Mouse (Mus musculus) kidney, embryonic 14.5 days (tissue): ENCODE results near the gene Tmem18. TPM values are rescaled to one million over a fixed set of nuclear protein-coding genes. Genes with fewer than 3 reads are reported as not detected.

Experiments used
- ATAC-seq: fragments of 200-750 bp; cut with Nextera tagmentation; 2 replicates; pipeline ENCODE4 v1.8.0; 2017; ENCODE audit warnings: moderate number of reproducible peaks, mild to moderate bottlenecking, moderate TSS enrichment, moderate library complexity; ENCODE audit not compliant: low FRiP score, low TSS enrichment
- H3K27ac ChIP-seq: fragments of 300-500 bp; sonication (generic); 2 replicates; pipeline ENCODE4 v1.5.1; 2014; ENCODE audit warnings: low read depth, mild to moderate bottlenecking, low read length, moderate library complexity, mixed read lengths
- H3K27me3 ChIP-seq: fragments of 300-500 bp; sonication (generic); 2 replicates; pipeline ENCODE4 v1.6.1; 2014; ENCODE audit warnings: mild to moderate bottlenecking, low read length; ENCODE audit not compliant: control insufficient read depth, insufficient read depth
- H3K36me3 ChIP-seq: fragments of 300-500 bp; sonication (generic); 2 replicates; pipeline ENCODE4 v1.6.1; 2014; ENCODE audit warnings: low read length, mixed read lengths; ENCODE audit not compliant: control insufficient read depth, insufficient read depth
- H3K4me1 ChIP-seq: fragments of 300-500 bp; sonication (generic); 2 replicates; pipeline ENCODE4 v1.6.1; 2014; ENCODE audit warnings: low read length, mixed read lengths; ENCODE audit not compliant: control insufficient read depth, insufficient read depth
- H3K4me2 ChIP-seq: fragments of 300-500 bp; sonication (generic); replicated peaks from 2 replicates; pipeline ENCODE4 v1.6.1; 2014; ENCODE audit warnings: low read depth, mild to moderate bottlenecking, low read length
- H3K4me3 ChIP-seq: fragments of 300-500 bp; sonication (generic); 2 replicates; pipeline ENCODE4 v1.5.1; 2014; ENCODE audit warnings: mild to moderate bottlenecking, low read length
- H3K9ac ChIP-seq: fragments of 300-500 bp; sonication (generic); 2 replicates; pipeline ENCODE4 v1.6.1; 2014; ENCODE audit warnings: low read depth, mild to moderate bottlenecking, low read length, moderate library complexity
- H3K9me3 ChIP-seq: fragments of 300-500 bp; sonication (generic); 2 replicates; pipeline ENCODE4 v1.6.1; 2016; ENCODE audit warnings: low read length; ENCODE audit not compliant: control insufficient read depth
- whole genome bisulfite sequencing: fragments of 180-500 bp; shearing (Covaris S2); extraction: QIAGEN DNeasy Blood & Tissue Kit; methylation state at CpG from one replicate; pipeline ENCODE4 v1.1.7; 2014; 5-methylcytosine and 5-hydroxymethylcytosine counted together
- polyA plus RNA-seq: library from polyadenylated mRNA; unstranded; fragments of >200 nt; fragmentation: Nextera tagmentation; extraction: Ambion mirVana; gene quantifications from 2 replicates; pipeline ENCODE4 v1.2.1, GENCODE M21; 2014

Gene Tmem18
- polyA plus RNA-seq, result 17.5 and 27.8 TPM in 2 replicates

DNA sequence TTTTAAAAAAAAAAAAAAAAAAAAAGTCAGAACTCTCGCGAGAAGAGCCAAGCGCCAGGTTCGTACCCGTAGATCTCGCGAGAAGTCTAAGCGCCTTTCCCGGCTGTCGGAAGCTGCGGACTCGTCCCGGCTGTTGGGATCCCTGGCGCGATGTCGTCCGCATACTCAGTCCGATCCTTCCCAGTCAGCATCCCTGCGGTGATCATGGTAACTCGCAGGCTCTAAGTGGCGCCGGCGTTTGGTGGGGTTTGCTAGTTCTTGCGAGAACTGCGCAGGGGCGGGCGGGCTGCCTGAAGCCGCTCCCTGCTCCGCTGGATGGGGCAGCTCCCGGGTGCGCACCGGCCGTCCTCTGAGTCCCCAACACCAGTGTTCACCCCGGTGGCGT lies at the start of gene Tmem18:
Tmem18 (plus strand) TSS at position 71 of the 385 bp plus-strand sequence.
- Histone ChIP-seq H3K9ac (peak within 1 kb of the TSS; percentile 76), H3K4me3 (peak within 1 kb of the TSS; percentile 67), H3K4me1 (peaks cover 6% of the 10 kb centered on the region), H3K27ac (peak within 1 kb of the TSS; percentile 67; the same call in 1 of the 2 replicates), H3K36me3 (no peaks in the 10 kb centered on the region), H3K27me3 (no peaks in the 10 kb centered on the region), H3K9me3 (no peaks in the 10 kb centered on the region), H3K4me2 (peak within 1 kb of the TSS; percentile 89)
- WGBS, result under 1% methylated on average over 35 of the region's 35 CpGs
- peak; percentile 93 for ATAC-seq

GRCm38 (mm10) chr12:30557349-30557748 lies 26.9 kb upstream of the Tmem18 start:
- H3K4me2 ChIP-seq, result no peak overlapping the region
- no peak for ATAC-seq
- H3K4me1 ChIP-seq, result no peaks in the 10 kb centered on the region
- no peaks in the 10 kb centered on the region for H3K27me3 ChIP-seq
- no peak overlapping the region for H3K27ac ChIP-seq
- no peak overlapping the region for H3K4me3 ChIP-seq
- H3K9ac ChIP-seq, result no peak overlapping the region
- H3K36me3 ChIP-seq, result no peaks in the 10 kb centered on the region
- no peaks in the 10 kb centered on the region for H3K9me3 ChIP-seq

GRCm38 (mm10) chr12:30561411-30561810 lies 22.8 kb upstream of the Tmem18 start:
- no peak overlapping the region for H3K4me3 ChIP-seq
- no peaks in the 10 kb centered on the region for H3K4me1 ChIP-seq
- WGBS, result 16% methylated on average over 11 of the region's 11 CpGs
- no peaks in the 10 kb centered on the region for H3K36me3 ChIP-seq
- H3K9ac ChIP-seq, result no peak overlapping the region
- H3K9me3 ChIP-seq, result no peaks in the 10 kb centered on the region
- peak overlapping the region; percentile 10; the same call in 1 of the 2 replicates for H3K4me2 ChIP-seq
- no peaks in the 10 kb centered on the region for H3K27me3 ChIP-seq
- no peak for ATAC-seq
- H3K27ac ChIP-seq, result 0 out of 2 replicates have a peak overlapping the region, but pooled peaks have one; percentile 42

DNA sequence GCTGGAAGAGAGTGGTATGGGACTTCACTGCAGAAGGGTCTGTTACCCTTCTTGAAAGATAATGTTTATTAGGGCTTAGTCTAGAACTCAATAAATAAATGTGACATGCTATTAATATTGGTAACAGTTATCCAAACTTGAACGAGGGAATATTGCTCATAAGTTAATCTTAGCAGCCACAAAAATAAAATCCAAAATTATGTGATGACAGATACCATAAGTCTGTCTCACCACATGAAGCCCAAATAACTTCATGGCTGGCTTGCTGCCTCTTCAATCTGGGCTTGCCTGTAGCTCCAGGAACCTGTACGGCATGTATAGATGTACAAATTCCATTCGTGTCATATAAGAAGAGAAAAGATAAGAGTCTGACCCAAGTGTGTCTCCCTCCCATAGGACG lies 12.2 kb upstream of the Tmem18 start:
- 76% methylated on average over 4 of the region's 4 CpGs for WGBS

GRCm38 (mm10) chr12:30575952-30576351 lies 8.3 kb upstream of the Tmem18 start:
- Histone ChIP-seq H3K36me3 (no peaks in the 10 kb centered on the region), H3K27me3 (no peaks in the 10 kb centered on the region), H3K9ac (no peak overlapping the region), H3K27ac (no peak overlapping the region), H3K4me1 (no peaks in the 10 kb centered on the region), H3K9me3 (no peaks in the 10 kb centered on the region), H3K4me2 (no peak overlapping the region), H3K4me3 (no peak overlapping the region)
- WGBS, result 84% methylated on average over 3 of the region's 3 CpGs
- no peak for ATAC-seq

More for the DNA sequence above, 12.2 kb upstream of the Tmem18 start:
- Histone ChIP-seq H3K27ac (no peak overlapping the region), H3K4me1 (no peaks in the 10 kb centered on the region), H3K9me3 (no peaks in the 10 kb centered on the region), H3K27me3 (no peaks in the 10 kb centered on the region), H3K9ac (no peak overlapping the region), H3K4me2 (no peak overlapping the region), H3K36me3 (no peaks in the 10 kb centered on the region), H3K4me3 (no peak overlapping the region)
- no peak for ATAC-seq

DNA sequence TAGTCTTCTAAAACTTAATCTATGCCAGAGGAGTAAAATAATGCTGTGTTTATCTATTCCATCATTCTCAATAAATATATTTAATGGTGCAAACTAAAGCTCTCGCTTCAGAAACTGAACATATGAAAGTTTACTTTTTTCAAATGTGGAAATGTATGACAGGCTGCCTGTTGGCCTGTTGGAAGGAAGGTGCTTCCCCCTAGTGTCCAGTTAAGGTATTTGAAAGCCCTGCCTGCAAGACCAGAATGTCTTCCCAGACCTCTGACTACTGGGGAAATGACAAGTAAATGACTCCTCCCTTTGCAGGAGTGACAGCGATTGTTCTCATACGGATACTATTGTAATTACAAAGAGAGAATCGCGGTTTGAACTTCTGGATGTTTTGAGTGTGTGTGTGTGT lies 6.2 kb upstream of the Tmem18 start:
- no peak for ATAC-seq
- H3K4me2 ChIP-seq, result no peak overlapping the region
- H3K4me3 ChIP-seq, result no peak overlapping the region
- 9% methylated on average over 5 of the region's 5 CpGs for WGBS
- no peaks in the 10 kb centered on the region for H3K27me3 ChIP-seq
- no peaks in the 10 kb centered on the region for H3K9me3 ChIP-seq
- no peaks in the 10 kb centered on the region for H3K36me3 ChIP-seq
- no peaks in the 10 kb centered on the region for H3K4me1 ChIP-seq
- no peak overlapping the region for H3K9ac ChIP-seq
- no peak overlapping the region for H3K27ac ChIP-seq

GRCm38 (mm10) chr12:30581277-30581676 lies 2.9 kb upstream of the Tmem18 start:
- no peak for ATAC-seq
- no peak overlapping the region for H3K4me2 ChIP-seq
- H3K27ac ChIP-seq, result no peak overlapping the region
- H3K9ac ChIP-seq, result no peak overlapping the region
- peaks cover 6% of the 10 kb centered on the region for H3K4me1 ChIP-seq
- 78% methylated on average over 10 of the region's 10 CpGs for WGBS
- no peaks in the 10 kb centered on the region for H3K36me3 ChIP-seq
- H3K9me3 ChIP-seq, result no peaks in the 10 kb centered on the region
- no peaks in the 10 kb centered on the region for H3K27me3 ChIP-seq
- no peak overlapping the region for H3K4me3 ChIP-seq

- H3K4me2 ChIP-seq, result peak overlapping the region; percentile 52
- H3K27ac ChIP-seq, result peak overlapping the region; percentile 42; the same call in 1 of the 2 replicates
- no peaks in the 10 kb centered on the region for H3K36me3 ChIP-seq
- peak overlapping the region; percentile 76 for H3K9ac ChIP-seq
- peak overlapping the region; percentile 67 for H3K4me3 ChIP-seq
- 16% methylated on average over 12 of the region's 12 CpGs for WGBS
- no peaks in the 10 kb centered on the region for H3K27me3 ChIP-seq
- H3K9me3 ChIP-seq, result no peaks in the 10 kb centered on the region
- peak; percentile 16; the same call in 1 of the 2 replicates for ATAC-seq
- H3K4me1 ChIP-seq, result peaks cover 6% of the 10 kb centered on the region
These were observed 455 bp upstream of the Tmem18 start for GRCm38 (mm10) chr12:30583586-30584355.

DNA sequence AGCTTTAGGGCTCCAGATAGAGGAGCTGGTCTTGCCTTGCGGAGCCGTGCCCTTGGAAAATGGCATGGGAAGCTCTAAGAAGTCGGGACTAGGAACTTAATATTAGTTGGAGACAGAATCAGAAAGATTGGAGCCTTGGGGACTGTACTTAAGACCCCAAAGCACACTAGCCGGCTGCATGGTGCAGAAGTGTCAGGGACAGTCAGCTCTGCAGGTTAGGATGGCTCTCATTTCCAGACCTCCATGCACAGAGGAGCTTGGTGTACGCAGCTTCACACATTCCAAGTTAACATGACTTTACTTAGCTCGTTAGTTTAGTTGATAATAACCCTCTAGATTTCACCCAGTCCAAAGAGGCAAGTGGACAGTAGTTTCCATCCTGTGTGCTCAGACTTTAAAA lies 637 bp downstream of the Tmem18 start:
- peak overlapping the region; percentile 89 for H3K4me2 ChIP-seq
- peak overlapping the region; percentile 67 for H3K4me3 ChIP-seq
- peak overlapping the region; percentile 67; the same call in 1 of the 2 replicates for H3K27ac ChIP-seq
- 14% methylated on average over 6 of the region's 6 CpGs for WGBS
- H3K27me3 ChIP-seq, result no peaks in the 10 kb centered on the region
- ATAC-seq, result 0 out of 2 replicates have a peak, but pooled peaks have one; percentile 2
- H3K9me3 ChIP-seq, result no peaks in the 10 kb centered on the region
- H3K36me3 ChIP-seq, result no peaks in the 10 kb centered on the region
- peaks cover 6% of the 10 kb centered on the region for H3K4me1 ChIP-seq
- H3K9ac ChIP-seq, result peak overlapping the region; percentile 76
